Mouse (Mus musculus): Measurements from ENCODE around the gene 3830417A13Rik. TPM values are rescaled to one million over a fixed set of nuclear protein-coding genes. Genes with fewer than 3 reads are reported as not detected.

Gene 3830417A13Rik
- not detected in 2 replicates for polyA plus RNA-seq (2012; rRNA removed)

GRCm38 (mm10) chrX:64173248-64173647, at the start of gene 3830417A13Rik:
Gene 3830417A13Rik (plus strand): TSS chrX:64173548.
- TF ChIP-seq POLR2A (IDR thresholded peaks at IDR 0.05; ENCODE audit: extremely low read depth, insufficient read depth, low read length) (no peak), CTCF (IDR thresholded peaks at IDR 0.05; ENCODE audit: extremely low read depth, insufficient read depth, low read length) (no peak)
- Histone ChIP-seq H3K4me3 (ENCODE audit: insufficient read depth, low read length) (no peak within 1 kb of the TSS), H3K4me1 (ENCODE audit: control insufficient read depth, insufficient read depth, low read length) (no peaks in the 10 kb centered on the region)

GRCm38 (mm10) chrX:64152098-64152497, 21.2 kb upstream of the 3830417A13Rik start, which contains the start of gene Gm6760:
Gene Gm6760 (minus strand): TSS chrX:64152198.
- TF ChIP-seq POLR2A (IDR thresholded peaks at IDR 0.05; ENCODE audit: extremely low read depth, insufficient read depth, low read length) (no peak), CTCF (IDR thresholded peaks at IDR 0.05; ENCODE audit: extremely low read depth, insufficient read depth, low read length) (no peak)
- H3K4me3 ChIP-seq (ENCODE audit: insufficient read depth, low read length) = no peak within 1 kb of the TSS
- no peaks in the 10 kb centered on the region for H3K4me1 ChIP-seq (ENCODE audit: control insufficient read depth, insufficient read depth, low read length)
- no peak within 1 kb of the TSS for H3K27ac ChIP-seq (ENCODE audit: insufficient read depth, low read length)

More at GRCm38 (mm10) chrX:64173248-64173647, at the start of gene 3830417A13Rik:
- H3K27ac ChIP-seq (ENCODE audit: insufficient read depth, low read length) = no peak within 1 kb of the TSS

GRCm38 (mm10) chrX:64181246-64181645, 7.9 kb downstream of the 3830417A13Rik start:
- Histone ChIP-seq H3K27ac (ENCODE audit: insufficient read depth, low read length) (no peak overlapping the region), H3K4me3 (ENCODE audit: insufficient read depth, low read length) (no peak overlapping the region), H3K4me1 (ENCODE audit: control insufficient read depth, insufficient read depth, low read length) (no peaks in the 10 kb centered on the region)
- TF ChIP-seq POLR2A (IDR thresholded peaks at IDR 0.05; ENCODE audit: extremely low read depth, insufficient read depth, low read length) = no peak
- TF ChIP-seq CTCF (IDR thresholded peaks at IDR 0.05; ENCODE audit: extremely low read depth, insufficient read depth, low read length) = no peak

Other genes starting within 250 kb of the 3830417A13Rik start
- gene Gm6760, start 21.4 kb upstream of the 3830417A13Rik start, polyA plus RNA-seq (2012; rRNA removed) = not detected in 2 replicates
- gene Slitrk4, start 103.4 kb downstream of the 3830417A13Rik start, polyA plus RNA-seq (2012; rRNA removed) = 9.3 and 10.1 TPM in 2 replicates

Data from cortical plate, adult 2 months (tissue).